Mouse (Mus musculus) E14TG2a.4 (cell line): ENCODE measurements at regions not wholly inside any gene's neighbourhood (a gene's known extent, or its start where the extent isn't known, plus 50 kb on each side); places are given as distances from the start of the nearest gene placed in this dataset.

Source experiments
- H3K27me3 ChIP-seq: 2 replicates; pipeline ENCODE4 v1.6.1; 2014; ENCODE audit warnings: low read length, control low read depth; ENCODE audit not compliant: insufficient read depth
- H3K36me3 ChIP-seq: 2 replicates; pipeline ENCODE4 v1.6.1; 2014; ENCODE audit warnings: low read length, control low read depth; ENCODE audit not compliant: insufficient read depth
- H3K4me1 ChIP-seq: replicated peaks from 2 replicates; pipeline ENCODE4 v1.6.1; 2014; ENCODE audit warnings: low read depth, low read length, control low read depth
- H3K4me3 ChIP-seq: replicated peaks from 2 replicates; pipeline ENCODE4 v1.5.1; 2014; ENCODE audit warnings: mild to moderate bottlenecking, low read length
- H3K9me3 ChIP-seq: 2 replicates; pipeline ENCODE4 v1.6.1; 2014; ENCODE audit warnings: low read length, control low read depth
- CTCF ChIP-seq: conservative IDR thresholded peaks from 2 replicates; pipeline ENCODE4 v1.5.1; 2014; ENCODE audit warnings: low read length
- NANOG ChIP-seq: IDR thresholded peaks from 2 replicates; pipeline ENCODE4 v1.6.1; 2014; ENCODE audit warnings: borderline replicate concordance, low read length, mixed read lengths
- POU5F1 ChIP-seq: IDR thresholded peaks from 2 replicates; pipeline ENCODE4 v1.6.1; 2014; ENCODE audit warnings: low read length, borderline replicate concordance

DNA sequence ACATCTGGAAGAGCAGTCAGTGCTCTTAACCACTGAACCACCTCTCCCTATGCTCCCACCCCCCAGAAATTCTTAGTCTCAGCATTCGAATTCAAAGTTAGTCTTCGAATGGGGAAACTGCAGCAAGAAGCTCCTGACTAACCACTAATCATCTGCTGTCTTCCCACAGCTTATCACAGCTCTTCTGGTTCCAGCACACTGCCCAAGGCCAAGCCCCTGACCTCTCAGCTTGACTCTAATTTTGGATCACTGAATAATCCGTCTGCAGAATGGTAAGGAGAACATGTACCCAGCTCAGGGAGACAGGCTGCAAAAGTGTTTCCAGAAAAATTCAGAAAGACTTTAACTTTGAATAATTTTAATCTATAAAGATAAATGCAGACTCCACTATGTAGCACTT lies 325.8 kb upstream of the 2610001J05Rik start:
- H3K9me3 ChIP-seq, result peaks cover 25% of the 10 kb centered on the region
- no peak overlapping the region for H3K4me3 ChIP-seq
- no peak for TF ChIP-seq CTCF
- H3K36me3 ChIP-seq, result no peaks in the 10 kb centered on the region
- H3K4me1 ChIP-seq, result no peaks in the 10 kb centered on the region
- H3K27me3 ChIP-seq, result no peaks in the 10 kb centered on the region

DNA sequence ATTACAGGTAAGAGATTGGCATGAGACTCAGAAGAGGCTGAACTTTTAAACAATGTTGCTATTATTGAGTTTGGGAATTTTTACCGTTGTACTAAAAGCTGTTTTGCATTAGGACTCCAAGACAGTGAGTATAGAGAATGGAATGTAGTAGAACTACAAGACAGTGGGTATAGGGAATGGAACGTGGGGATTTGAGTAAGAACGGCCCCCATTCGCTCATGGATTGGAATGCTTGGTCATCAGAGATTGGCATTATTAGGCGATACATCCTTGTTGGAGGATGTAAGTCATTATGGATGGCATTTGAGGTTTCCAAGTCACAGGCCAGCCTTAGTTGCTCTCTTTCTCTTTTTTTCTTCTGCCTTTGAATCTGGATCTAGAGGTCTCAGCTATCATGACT lies 324.0 kb upstream of the 2610001J05Rik start:
- H3K36me3 ChIP-seq, result no peaks in the 10 kb centered on the region
- TF ChIP-seq NANOG (no peak), POU5F1 (no peak), CTCF (no peak)
- H3K4me1 ChIP-seq, result no peaks in the 10 kb centered on the region
- no peak overlapping the region for H3K4me3 ChIP-seq
- H3K27me3 ChIP-seq, result no peaks in the 10 kb centered on the region
- peaks cover 25% of the 10 kb centered on the region for H3K9me3 ChIP-seq

DNA sequence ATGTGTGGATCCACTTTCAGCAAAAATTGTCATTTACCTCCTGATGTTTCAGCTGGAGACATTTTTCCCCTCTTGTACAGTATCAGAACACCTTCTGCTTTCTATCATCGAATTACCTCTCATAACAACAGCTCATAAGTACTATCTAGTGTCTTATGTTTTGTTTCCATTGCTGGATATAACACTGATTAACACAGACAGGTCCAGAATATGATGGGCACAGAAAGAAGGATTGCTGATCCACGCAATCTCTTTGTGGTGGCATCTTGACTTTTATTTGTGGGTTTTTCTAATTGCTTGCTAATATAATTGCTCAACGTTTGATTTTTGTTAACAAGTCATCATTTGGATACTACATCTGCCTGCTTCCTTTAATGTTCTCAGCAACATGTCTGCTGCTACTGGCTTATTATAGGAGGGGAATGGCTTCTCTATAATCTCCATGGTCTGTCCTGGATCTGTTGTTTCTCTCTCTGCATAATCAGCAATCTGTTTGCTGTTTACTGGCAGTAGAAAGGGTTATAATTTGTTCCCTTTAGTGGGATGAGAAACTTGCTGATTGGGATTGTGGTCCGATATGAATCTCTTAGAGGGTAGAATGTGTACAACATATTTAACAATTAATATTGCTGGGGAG lies 320.2 kb upstream of the 2610001J05Rik start:
- Histone ChIP-seq H3K27me3 (no peaks in the 10 kb centered on the region), H3K9me3 (peaks cover 20% of the 10 kb centered on the region), H3K4me1 (no peaks in the 10 kb centered on the region), H3K4me3 (no peak overlapping the region), H3K36me3 (no peaks in the 10 kb centered on the region)
- TF ChIP-seq CTCF (no peak), POU5F1 (no peak), NANOG (no peak)

DNA sequence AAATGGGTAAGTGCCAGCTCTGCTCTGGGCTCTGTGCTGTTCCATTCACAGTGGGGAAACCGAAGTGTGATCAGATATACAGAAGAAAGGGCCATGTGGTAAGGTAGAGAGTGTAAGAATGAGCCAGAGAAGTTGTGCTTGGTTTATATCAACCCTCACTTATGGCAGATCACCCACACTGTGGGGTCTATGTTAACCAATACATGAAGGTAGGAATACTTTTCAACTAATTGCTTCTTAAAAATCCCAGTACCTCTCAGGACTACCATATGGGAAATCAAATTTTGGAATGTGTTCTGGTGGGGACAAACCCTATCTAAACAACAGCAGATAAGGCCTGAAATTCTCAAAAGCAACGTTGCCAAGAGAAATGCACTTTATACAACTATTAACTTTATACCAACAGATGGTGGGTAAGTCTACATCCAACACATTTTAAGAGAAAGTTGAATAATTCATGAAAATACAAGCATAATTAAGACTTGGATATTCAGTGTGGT lies 314.7 kb upstream of the 2610001J05Rik start:
- Histone ChIP-seq H3K36me3 (no peaks in the 10 kb centered on the region), H3K27me3 (no peaks in the 10 kb centered on the region), H3K4me3 (no peak overlapping the region), H3K4me1 (no peaks in the 10 kb centered on the region), H3K9me3 (peaks cover 17% of the 10 kb centered on the region)
- TF ChIP-seq NANOG (no peak), POU5F1 (no peak), CTCF (no peak)

DNA sequence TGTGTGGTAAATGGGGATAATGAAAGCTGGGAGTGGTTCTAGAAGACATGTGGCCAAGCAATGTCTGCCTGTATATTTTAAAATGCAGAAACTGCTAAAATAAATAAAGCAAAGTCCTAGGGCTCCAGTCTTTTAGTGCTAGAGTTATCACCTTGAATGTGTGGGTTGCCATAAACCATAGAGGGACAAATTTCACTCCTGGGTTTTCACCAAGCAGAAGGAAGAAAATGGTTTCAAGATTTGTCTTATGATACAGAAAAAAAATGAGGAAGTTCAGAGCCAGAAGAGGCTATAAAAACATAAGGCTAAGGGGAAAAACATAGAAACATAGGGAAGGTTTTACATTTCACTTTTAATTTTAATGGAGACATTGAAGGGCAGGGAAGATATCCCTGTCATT lies 276.1 kb upstream of the 2610001J05Rik start:
- H3K4me1 ChIP-seq, result no peaks in the 10 kb centered on the region
- H3K9me3 ChIP-seq, result no peaks in the 10 kb centered on the region
- no peaks in the 10 kb centered on the region for H3K27me3 ChIP-seq
- no peak overlapping the region for H3K4me3 ChIP-seq
- no peaks in the 10 kb centered on the region for H3K36me3 ChIP-seq
- TF ChIP-seq POU5F1, result no peak
- TF ChIP-seq CTCF, result no peak
- no peak for TF ChIP-seq NANOG

DNA sequence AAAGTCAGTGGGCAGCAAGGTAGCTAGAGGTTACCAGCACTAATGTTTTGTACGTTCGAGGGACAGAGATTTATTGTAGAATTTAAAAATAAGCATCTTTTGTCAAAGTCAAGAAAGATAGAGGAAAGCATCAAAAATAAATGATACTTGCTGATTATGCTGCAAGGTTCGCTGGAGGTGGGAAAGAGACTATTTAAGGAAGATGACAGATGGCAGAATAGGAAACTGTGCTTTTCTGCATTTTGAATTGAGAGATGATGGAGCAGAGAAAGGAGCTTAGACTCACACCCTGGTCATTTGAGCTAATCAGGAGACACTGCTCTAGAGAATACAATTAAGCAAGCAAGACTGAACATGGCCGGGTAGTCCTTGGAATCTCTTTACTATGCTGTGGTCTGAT lies 275.1 kb upstream of the 2610001J05Rik start:
- TF ChIP-seq CTCF (no peak), NANOG (no peak), POU5F1 (no peak)
- H3K9me3 ChIP-seq, result no peaks in the 10 kb centered on the region
- no peaks in the 10 kb centered on the region for H3K4me1 ChIP-seq
- no peaks in the 10 kb centered on the region for H3K36me3 ChIP-seq
- H3K4me3 ChIP-seq, result no peak overlapping the region
- no peaks in the 10 kb centered on the region for H3K27me3 ChIP-seq

DNA sequence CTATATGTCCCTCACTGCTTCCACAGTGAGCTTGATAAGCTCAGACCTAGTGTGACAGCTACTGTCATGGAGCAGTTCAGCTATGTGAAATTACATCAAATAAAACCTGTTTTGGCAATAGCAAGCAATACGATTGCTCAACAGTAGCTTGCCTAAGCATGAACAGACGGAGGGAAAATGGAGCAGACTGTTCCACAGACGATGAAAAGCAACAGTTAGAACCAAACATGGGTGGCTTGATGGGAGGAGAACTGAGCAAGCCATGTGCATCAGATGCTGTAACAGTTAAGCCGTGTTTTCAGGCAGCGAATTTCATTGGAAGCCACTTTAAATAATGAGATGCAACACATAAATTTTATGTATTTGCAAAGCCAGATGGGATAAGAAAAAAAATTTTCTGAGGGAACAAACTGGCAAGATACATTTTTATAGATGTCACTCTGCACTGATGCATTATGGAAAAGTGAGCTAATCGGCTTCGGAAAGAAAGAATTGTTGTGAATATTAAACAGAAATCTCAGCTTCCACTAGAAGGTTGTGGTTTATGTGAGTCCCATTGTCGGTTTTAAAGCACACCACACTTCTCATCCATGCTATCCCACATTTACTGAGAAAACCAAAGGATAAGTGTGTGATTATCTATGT lies 270.9 kb upstream of the 2610001J05Rik start:
- no peaks in the 10 kb centered on the region for H3K27me3 ChIP-seq
- no peak for TF ChIP-seq POU5F1
- no peak for TF ChIP-seq CTCF
- TF ChIP-seq NANOG, result no peak
- H3K9me3 ChIP-seq, result no peaks in the 10 kb centered on the region
- no peaks in the 10 kb centered on the region for H3K36me3 ChIP-seq
- no peaks in the 10 kb centered on the region for H3K4me1 ChIP-seq
- no peak overlapping the region for H3K4me3 ChIP-seq

DNA sequence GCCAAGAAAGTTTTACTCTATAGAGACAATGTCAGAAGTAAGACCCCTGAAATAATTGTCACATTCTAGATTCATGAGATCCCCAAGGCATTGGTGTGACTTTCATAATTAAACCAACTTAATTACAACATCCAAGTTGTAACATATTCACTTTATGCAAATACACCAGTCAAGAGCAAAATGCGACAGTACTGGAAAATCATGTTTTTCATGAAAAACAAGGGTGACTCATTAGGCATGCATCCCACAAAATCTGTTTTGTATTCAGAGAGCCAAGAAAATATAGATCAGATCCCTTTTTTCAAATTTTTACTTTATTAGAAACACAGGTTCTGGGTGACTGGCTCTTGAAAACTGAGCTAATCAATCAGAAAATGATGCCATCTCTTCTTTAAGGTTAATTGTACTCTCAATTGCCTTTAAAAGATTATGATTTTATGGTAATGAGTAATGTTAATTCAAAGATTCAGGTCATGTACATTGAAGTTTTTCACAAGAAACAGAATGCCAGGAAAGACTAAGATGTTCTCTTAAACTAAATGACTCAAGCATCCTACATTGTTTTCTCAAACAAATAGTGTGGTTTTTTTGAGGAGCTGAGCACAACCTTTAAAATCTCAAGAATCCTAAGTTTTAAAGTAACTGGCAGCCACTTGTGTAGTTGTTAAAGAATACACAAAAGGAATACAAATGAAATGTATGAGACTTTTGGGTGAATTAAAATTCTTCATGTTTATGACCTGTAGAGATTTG lies 259.2 kb upstream of the 2610001J05Rik start:
- Histone ChIP-seq H3K4me3 (no peak overlapping the region), H3K4me1 (no peaks in the 10 kb centered on the region), H3K36me3 (no peaks in the 10 kb centered on the region), H3K9me3 (peaks cover 27% of the 10 kb centered on the region), H3K27me3 (no peaks in the 10 kb centered on the region)
- TF ChIP-seq POU5F1 (no peak), NANOG (no peak), CTCF (no peak)

DNA sequence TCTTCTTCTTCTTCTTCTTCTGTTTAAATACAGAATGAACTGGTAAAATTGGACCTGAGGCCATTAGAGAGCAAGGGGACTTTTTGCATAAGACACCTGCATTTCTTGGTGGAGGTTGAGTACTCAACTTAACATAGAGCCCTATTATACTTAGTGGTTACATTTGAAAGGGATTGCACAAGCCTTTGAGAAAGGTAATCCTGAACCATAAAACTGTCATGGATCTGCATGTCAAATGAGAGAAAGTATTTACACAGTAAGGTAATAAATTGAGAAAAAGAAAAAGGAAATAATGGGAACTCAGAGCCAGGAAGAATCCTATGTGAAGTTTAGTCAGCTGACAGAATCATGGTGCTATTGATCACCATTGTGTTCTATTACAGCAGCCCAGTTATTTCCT lies 258.1 kb upstream of the 2610001J05Rik start:
- TF ChIP-seq NANOG (no peak), CTCF (no peak), POU5F1 (no peak)

More for the DNA sequence above, 258.1 kb upstream of the 2610001J05Rik start:
- H3K36me3 ChIP-seq, result no peaks in the 10 kb centered on the region
- peaks cover 27% of the 10 kb centered on the region for H3K9me3 ChIP-seq
- H3K4me3 ChIP-seq, result no peak overlapping the region
- H3K27me3 ChIP-seq, result no peaks in the 10 kb centered on the region
- no peaks in the 10 kb centered on the region for H3K4me1 ChIP-seq
